Comparison of ENCODE assay signal across 8 mouse cellular contexts in genomic region chr19:5940173-5940572, GRCm38 (mm10). TPM values are rescaled to one million over a fixed set of nuclear protein-coding genes. Genes with fewer than 3 reads are reported as not detected.
DNase-seq lines count a peak whose midpoint lies in the region; TF ChIP-seq lines count a peak whose summit lies in the region.
"Had no signal": no experiment of that assay in that cellular context is flagged by ENCODE, and none has a peak within 500 bp of the region (broad histone marks: within the 10 kb centered on the region; RNA-seq: fewer than 3 reads in every experiment).

No protein-coding gene starts in this region.

- TF ChIP-seq POLR2A in cerebellum, adult 2 months (IDR thresholded peaks at IDR 0.05; ENCODE audit: borderline replicate concordance, insufficient read depth, low read length) = 0 out of 2 replicates have a peak, but pooled peaks have one; percentile 18

- no peak for TF ChIP-seq CTCF in cerebellum, adult 2 months (IDR thresholded peaks at IDR 0.05; ENCODE audit: borderline replicate concordance, insufficient read depth, low read depth, low read length)

- no peak overlapping the region for H3K4me3 ChIP-seq in cerebellum, adult 2 months (replicated peaks; ENCODE audit: insufficient read depth, low read depth, low read length)

- WGBS in cerebellum, adult 2 months = 4% methylated on average over 4 of the region's 4 CpGs

- peak; percentile 63 for DNase-seq in ovary, adult 18-20 months (ENCODE audit: low spot score)
- DNase-seq in ovary, postnatal 10 days (ENCODE audit: low spot score) = no peak
- DNase-seq in cerebellum, adult 2 months = peak; percentile 87 to 92
- DNase-seq in heart, adult 9 months (ENCODE audit: low spot score in 2 of 2) = peak; percentile 88 to 90
- peak; percentile 93 to 95 for DNase-seq in kidney, postnatal 36 days
- peak; percentile 78 for DNase-seq in testis, postnatal 14 days (ENCODE audit: low spot score)
- no peak for DNase-seq in c-Kit-positive CD71-positive TER-119-positive erythroid progenitor cells, embryonic 14.5 days (ENCODE audit: low spot score)

- peaks cover 28% of the 10 kb centered on the region for H3K4me1 ChIP-seq in cerebellum, adult 2 months (ENCODE audit: control insufficient read depth, insufficient read depth, low read length)

- H3K27ac ChIP-seq in cerebellum, adult 2 months (ENCODE audit: insufficient read depth, low read length) = peak overlapping the region; percentile 92

- no peaks in the 10 kb centered on the region for H3K27me3 ChIP-seq in cerebellum, adult 2 months (ENCODE audit: control insufficient read depth, insufficient read depth, low read length)

RNA-seq across cellular contexts. Expression of gene Cdc42ep2, which starts 15.6 kb away (rescaled TPM):
- 23.8 and 25.2 TPM in 2 replicates for polyA plus RNA-seq in cerebellum, adult 2 months (2012; rRNA removed)

RNA-seq across cellular contexts. Expression of gene Pola2, which starts 23.8 kb away (rescaled TPM):
- 16.8 and 19.7 TPM in 2 replicates for polyA plus RNA-seq in cerebellum, adult 2 months (2012; rRNA removed)

RNA-seq across cellular contexts. Expression of gene Dpf2, which starts 27.4 kb away (rescaled TPM):
- 136 and 141 TPM in 2 replicates for polyA plus RNA-seq in cerebellum, adult 2 months (2012; rRNA removed)

RNA-seq across cellular contexts. Expression of gene Slc22a20, which starts 45.8 kb away (rescaled TPM):
- not detected in 2 replicates for polyA plus RNA-seq in cerebellum, adult 2 months (2012; rRNA removed)
- polyA plus RNA-seq: liver, adult 2 months had no signal

RNA-seq across cellular contexts. Expression of gene Tigd3, which starts 46.2 kb away (rescaled TPM):
- 5.1 and 5.6 TPM in 2 replicates for polyA plus RNA-seq in cerebellum, adult 2 months (2012; rRNA removed)

Comparison
In these comparisons a context has a peak if more than half of its experiments do, and no peak if none do; other contexts are left out.
1. DNase-seq: peak in ovary, adult 18-20 months (single experiment), cerebellum, adult 2 months (2 of 2), heart, adult 9 months (2 of 2), kidney, postnatal 36 days (2 of 2) and testis, postnatal 14 days (single experiment); none in ovary, postnatal 10 days (single experiment) and c-Kit-positive CD71-positive TER-119-positive erythroid progenitor cells, embryonic 14.5 days (single experiment).